Mouse (Mus musculus) brain, adult 2 months (tissue): ENCODE results near the gene Wbp2.

Experiments used
- DNase-seq: peaks from one replicate; pipeline ENCODE4 v3.0.0; 2011; ENCODE audit warnings: low read depth, low spot score

The Wbp2 gene

GRCm38 (mm10) chr11:116030898-116031845 is 55.6 kb downstream of the Wbp2 start:
- peak; percentile 63 for DNase-seq

GRCm38 (mm10) chr11:116030088-116030897 is 56.5 kb downstream of the Wbp2 start, which contains the start of gene Unk:
Unk (plus strand) TSS chr11:116030322.
- DNase-seq: peak; percentile 100

- DNase-seq: no peak
These were observed 57.5 kb downstream of the Wbp2 start for GRCm38 (mm10) chr11:116029086-116029865.
